Mouse (Mus musculus): Measurements from ENCODE around the gene Noct.
"Not testable (repeated sequence)": the region's sequence is repeated elsewhere in the genome, so short reads cannot be mapped to it uniquely, and the experiment has no call there.

Noct gene

DNA sequence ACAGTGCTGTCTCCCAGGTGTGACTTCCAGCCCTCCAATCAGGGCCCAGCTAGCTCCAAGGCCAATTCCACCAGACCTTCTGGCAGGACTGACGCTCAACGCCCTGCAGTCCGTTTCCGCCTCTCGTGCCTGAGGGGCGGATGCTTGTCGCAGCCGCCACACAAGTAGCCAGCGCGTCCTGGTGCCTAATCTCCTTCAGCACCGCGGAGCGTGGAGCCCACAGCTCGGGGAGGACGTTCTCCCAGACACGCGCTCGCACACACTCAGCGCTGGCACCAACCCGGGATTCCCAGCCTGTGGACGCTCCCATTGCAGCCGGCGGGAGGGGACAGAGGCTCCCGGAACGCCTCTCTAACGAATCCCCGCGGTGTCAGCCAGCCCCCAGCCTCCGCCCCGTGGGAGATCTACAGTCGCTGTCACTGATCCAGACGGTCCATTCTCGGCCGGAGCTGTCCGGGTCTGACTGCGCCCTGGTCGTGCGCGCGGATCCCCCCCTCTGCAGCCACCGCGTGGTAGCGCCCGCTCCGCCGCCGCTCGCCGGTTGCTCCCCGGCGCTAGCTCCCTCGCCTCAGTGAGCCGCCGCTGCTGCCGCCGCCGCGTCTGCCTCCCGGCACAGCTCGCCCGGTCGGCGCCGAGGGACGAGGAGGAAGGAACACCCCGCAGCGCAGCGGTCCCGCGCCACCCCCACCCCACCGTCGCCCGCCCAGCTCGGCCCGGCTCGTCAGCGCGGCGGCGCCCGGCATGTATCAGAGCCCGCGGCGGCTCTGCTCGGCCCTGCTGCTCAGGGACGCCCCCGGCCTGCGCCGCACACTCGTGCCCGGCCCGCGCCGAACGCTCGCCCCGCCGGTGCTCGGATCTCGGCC is at the start of gene Noct:
Gene Noct (plus strand): TSS at position 85 of the 863 bp plus-strand sequence.
- DNase-seq: peak; percentile 87

DNA sequence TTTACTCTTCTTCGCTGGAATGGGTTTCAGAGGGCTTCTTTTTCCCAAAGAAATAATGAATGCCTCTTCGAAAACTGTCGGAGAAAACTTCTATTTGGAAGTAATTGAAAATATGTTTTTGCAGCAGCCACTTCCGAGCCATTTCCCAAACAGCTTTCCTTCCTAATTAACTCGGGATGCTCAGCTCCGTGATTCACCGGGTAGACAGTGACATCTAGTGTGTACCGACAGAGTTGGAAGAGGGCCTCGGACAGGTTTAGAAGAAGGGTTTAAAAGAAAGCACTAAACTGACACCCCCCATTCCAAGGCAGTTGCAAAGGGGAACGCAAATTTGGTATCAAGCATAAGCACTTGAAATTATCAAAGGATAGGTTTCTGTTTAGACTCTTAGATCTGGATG is 46.1 kb upstream of the Noct start:
- DNase-seq: no peak

DNA sequence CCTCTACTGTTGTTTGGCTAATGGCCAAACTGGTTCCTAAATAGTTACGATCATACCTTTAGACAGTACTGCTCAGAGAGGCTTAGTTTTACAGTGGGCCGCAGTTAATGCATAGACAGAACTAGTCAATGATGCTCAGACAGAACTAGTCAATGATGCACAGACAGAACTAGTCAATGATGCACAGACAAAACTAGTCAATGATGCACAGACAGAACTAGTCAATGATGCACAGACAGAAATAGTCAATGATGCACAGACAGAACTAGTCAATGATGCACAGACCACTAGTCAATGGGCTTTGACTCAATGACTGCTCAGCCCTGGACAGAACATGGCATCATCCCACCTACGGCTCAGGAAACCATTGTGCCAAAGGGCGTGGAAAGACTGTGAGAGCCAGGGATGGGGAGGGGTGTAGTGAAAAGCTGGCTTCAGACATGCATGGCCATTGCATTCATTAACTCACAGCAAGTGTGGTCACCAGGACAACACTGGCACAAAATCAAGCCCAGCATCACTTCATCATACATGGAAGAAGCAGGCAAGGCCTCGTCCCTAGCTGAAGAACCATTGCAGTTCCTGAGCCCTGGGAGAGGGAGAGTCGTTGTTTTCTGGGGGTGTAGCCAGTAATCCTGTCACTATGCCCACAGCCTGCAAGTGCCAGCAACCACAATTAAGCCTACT is 44.6 kb upstream of the Noct start:
- DNase-seq: no peak

DNA sequence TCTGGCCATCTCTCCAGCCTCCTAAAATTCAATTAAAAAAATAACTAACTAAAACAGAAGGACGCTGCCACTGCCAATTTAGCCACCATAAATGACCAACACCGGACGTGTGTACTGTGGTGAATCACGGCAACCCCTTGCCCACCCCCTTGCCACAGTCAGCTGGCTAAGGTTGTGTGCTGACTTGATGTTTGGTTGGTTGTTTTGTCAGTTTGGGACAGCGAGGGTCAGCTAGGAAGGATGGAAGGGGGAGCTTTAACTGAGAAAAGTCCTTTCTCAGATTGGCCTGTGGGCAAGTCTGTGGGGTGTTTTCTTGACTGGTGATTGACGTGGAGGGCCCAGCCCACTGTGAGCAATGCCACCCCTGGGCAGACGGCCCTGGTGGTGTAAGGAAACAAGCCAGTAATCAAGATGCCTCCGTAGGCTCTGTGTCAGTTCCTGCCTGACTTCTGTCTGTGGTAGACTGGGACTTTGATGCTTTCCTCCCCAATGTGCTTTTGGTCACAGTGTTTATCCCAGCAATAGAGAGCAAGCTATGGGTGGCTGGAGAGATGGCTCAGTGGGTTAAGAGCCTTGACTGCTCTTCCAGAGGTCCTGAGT is 43.8 kb upstream of the Noct start:
- no peak for DNase-seq

DNA sequence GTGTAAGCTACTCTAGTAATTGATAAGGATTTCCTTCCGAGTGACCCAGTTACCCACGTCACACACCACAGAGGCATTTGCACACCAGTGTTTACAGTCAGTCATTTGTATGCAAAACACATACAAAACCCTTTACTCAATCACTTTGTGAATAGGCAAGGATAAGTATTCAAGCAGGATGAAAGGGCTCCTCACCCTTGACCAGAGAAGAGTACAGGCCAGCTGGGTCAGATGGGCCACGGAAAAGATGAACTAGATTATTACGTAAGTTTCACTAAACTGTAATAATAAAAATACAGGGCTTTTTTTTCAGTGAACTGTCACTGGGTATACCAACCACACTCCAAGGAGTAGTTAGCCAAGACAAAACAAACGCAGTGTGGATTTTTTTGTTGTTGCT is 41.8 kb upstream of the Noct start:
- no peak for DNase-seq

DNA sequence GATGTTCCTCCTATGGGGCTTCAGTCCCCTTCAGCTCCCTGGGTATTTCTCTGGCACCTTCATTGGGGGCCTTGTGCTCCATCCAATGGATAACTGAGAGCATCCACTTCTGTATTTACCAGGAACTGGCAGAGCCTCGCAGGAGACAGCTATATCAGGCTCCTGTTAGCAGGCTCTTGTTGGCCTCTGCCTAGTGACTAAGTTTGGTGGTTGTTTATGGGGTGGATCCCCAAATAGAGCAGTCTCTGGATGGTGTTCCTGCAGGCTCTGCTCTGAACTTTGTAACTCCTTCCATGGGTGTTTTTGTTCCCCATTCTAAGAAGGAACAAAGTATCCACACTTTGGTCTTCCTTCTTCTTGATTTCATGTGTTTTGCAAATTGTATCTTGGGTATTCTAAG is 40.7 kb upstream of the Noct start:
- not testable (repeated sequence) for DNase-seq

DNA sequence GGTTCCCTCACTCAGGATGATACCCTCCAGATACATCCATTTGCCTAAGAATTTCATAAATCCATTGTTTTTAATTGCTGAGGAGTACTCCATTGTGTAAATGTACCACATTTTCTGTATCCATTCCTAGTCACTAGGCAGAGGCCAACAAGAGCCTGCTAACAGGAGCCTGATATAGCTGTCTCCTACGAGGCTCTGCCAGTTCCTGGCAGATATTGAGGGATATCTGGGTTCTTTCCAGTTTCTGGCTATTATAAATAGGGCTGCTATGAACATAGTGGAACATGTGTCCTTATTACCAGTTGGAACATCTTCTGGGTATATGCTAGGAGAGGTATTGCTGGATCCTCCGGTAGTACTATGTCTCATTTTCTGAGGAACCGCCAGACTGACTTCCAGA is 40.3 kb upstream of the Noct start:
- DNase-seq: not testable (repeated sequence)

DNA sequence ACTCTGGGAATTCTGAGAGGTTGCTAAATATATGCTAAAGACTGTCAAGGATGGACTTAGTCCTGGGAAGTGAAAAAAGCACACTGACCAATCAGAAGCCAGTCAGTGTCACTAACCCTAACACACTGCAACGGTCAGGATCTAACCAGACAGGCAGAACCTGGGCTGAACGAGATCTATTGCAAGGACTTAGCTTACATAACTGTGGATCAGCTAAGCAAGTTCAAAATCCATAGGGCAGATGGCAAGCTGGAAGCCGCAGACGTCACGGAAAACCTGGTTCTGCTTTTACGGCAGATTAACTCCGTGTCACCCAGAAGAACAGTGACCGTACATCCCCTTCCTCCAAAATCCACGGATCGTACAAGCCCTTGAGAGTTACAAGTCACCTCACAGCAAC is 39.5 kb upstream of the Noct start:
- no peak for DNase-seq

DNA sequence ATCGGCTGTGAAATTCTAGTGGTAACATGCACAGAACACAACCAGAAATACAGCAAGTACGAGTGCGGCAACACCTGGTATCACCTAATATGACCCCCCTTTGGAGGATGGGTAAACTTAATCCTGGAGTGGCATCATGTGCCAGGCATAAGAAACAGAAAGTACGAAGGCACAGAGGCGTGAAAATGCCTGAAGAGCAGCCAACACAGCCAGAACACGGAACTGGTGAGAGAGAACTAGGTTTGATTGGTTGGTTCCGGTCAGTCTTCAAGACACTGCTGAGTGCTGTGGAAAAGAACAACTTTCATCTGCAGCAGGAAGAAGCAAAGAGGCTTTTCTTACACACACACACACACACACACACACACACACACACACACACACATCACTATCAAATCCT is 38.8 kb upstream of the Noct start:
- no peak for DNase-seq

DNA sequence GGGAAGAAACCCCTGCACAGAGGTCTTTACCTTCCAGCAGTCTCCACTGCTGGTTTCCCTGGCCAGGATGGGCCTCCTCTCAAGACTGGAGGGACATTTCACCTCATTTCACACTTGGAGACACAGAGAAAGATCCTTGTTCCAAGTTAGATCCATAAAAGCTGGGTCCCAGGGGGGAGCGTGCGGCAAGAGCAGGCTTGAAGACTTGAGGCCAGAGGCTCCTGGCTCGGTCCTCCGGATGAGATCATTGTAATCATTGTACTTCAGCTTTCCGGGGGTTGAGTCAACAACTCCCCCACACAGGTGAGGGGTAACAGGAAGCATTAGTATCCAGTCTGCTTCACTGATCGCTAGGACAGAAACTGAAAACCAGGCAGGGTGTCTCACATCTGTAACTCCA is 30.2 kb upstream of the Noct start:
- no peak for DNase-seq

DNA sequence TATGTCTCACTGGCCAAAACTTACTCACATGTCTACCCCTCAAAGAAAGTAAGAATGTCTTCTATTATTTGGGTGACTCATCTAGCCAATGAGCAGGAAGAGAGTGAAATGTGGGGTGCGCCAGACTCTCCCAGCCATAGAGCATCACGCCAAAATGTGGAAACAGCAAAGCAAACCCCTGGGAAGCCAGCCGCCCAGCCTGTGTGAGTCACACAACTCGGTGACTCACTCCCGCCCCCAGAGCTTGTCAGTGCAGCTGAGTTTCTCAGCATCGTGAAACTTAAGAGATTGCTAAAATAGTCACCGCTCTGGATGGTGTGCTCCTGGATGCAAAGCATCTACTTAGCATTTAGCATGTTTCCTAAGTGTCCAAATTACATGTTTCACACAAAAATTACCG is 28.9 kb upstream of the Noct start:
- DNase-seq: no peak

DNA sequence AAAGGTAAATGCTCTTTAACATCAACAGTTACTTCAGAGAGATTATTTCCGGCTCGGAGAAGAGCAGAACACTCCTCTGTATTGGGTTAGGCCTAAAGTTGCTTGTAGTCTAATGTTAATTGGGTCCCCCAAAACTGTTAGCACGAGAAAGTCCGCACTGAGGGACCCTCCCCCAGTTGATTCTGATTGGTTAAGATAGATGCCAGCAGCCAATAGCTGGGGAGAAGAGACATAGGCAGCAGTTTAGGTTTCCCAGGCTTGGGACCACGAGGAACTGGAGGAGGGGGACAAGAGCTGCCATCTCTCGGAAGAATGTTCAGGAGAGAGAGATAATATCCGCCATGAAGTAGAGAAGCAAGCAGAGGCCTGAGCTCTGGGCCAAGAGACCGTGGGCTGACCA is 28.5 kb upstream of the Noct start:
- peak; percentile 9 for DNase-seq

DNA sequence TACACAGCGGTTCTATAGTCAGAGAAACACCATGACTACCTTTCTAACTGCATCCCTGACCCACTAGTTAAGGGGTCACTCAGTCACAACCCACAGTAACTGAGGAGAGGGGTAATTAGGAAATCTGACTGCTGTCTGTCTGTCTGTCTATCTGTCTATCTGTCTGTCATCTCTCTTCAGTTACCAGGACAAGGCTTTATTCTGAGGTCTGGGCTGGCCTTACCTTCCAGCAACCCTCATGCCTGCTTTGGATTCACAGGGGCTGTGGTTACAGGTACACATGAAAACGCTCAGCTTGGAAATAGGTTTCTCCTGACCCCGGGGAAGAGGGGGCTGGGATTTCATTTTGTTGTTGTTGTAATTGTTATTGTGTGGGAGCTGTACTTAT is 27.5 kb upstream of the Noct start:
- DNase-seq: no peak

DNA sequence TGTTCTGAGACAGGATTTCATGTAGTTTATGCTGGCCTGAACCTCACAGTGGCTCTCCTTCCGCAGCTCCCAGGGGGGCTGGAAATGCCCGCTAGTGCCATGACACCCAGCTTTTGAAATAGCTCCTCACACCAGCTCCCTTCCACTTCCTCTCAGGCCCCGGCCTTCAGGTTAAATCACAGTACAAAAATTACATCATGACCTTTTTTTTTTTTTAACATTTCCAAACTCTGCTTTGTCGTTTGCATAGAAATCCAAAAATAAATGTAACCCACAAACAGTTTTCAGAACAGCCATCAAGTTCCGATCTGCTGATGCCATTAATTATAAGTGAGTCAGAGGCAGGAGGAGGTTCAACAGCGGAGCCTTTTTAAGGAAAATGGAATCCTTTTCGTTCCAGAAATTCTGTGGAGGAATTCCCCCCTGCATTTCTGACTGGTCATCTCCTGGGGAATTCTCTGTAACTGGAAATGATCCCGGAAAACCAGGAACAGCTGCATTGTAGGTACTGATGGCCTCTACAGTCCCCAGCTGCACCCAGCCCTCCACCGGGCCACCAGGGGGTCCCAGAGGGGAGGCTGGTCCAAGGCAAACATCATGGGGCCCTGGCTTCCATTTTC is 27.0 kb upstream of the Noct start:
- DNase-seq: no peak

DNA sequence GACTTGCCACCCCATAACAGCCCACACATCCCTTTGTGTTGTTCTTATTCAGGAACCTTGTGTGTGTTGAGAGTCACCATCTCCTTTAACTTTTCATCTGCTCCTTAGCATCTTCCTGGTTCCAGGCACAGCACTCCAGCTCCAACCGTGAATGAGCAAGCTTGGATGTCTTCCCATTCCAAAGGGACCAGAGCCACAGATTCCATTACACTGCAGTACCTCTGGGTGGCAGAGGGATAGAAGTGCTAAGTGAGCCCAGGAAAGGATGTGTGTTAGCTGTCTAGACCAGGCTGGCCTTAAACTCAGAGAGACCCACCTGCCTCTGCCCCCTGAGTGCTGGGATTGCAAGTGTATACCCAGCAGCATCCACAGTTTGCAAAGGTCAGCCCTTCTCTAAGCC is 26.0 kb upstream of the Noct start:
- no peak for DNase-seq

DNA sequence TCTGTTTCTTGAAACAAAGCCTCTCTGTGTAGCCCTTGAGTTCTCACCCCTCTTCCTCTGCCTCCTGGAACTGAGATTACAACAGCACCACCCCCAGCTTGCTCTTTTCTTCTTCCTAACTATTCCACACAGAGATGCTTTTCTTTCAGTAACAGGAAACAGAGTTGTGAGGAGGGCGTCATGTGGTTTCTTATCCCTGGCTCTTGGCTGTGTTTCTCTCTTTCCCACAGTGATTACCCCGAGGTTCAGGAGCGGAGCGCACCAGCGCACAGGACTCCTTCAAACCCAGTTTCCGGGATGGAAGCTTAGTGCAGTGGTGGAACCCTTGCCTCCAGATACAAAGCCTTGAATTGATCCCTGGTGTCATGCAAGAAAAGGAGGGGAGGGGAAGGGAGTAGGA is 25.1 kb upstream of the Noct start:
- DNase-seq: no peak

DNA sequence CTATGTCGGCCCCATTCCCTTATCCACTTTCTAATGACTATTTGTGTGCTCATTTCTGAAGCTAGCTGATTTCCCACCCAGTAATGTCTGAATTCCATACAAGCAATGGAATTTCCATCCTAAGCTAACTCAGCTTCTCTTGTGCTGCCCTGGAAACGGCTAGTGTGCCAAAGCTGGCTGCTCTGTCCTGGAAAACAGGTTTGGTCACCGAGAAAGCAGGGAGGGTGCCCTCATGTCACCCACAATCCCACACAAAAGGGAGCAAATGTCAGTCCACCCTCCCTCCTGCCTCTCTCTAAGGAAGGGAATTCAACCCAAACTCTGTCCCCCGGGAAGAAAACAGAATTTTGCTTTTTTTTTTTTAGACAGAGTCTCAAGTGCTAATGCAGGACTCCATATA is 23.9 kb upstream of the Noct start:
- DNase-seq: no peak

DNA sequence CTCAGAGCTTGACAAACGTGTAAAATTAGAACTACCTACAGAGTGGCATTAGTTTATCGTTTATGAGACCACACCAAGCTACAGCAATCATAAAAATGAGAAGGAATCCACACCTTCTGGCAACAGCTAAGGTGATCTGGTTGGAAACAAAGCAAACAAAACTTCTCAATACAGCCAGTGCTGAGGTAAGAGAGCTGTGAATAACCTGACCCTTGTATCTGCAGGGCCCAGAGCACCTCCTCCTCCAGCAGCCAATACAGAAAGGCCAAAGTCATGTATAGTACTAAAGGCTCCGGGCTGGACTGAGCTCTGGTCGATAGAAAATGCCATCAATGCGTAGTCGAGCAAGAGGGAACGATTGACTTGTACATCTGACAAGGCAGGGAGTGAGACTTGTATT is 23.4 kb upstream of the Noct start:
- DNase-seq: no peak

DNA sequence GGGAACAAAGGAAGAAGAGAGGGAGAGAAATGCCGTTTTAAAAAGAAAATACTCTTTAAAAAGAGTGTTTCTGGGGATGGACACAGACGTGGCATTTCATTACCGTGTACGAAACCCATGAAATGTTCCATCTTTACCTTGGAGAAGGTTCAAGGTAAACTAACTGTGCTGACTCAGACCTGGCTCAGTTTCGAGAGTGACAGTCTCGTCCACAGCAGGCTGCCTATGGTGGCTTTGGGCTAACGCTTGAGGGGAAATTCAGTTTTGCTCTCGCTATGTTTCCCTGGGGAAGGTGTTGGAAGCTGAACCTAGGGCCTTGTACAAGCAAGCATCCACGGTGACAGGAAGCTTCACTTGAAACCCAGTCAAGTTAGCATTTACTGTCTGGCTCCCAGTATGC is 22.3 kb upstream of the Noct start:
- DNase-seq: no peak

DNA sequence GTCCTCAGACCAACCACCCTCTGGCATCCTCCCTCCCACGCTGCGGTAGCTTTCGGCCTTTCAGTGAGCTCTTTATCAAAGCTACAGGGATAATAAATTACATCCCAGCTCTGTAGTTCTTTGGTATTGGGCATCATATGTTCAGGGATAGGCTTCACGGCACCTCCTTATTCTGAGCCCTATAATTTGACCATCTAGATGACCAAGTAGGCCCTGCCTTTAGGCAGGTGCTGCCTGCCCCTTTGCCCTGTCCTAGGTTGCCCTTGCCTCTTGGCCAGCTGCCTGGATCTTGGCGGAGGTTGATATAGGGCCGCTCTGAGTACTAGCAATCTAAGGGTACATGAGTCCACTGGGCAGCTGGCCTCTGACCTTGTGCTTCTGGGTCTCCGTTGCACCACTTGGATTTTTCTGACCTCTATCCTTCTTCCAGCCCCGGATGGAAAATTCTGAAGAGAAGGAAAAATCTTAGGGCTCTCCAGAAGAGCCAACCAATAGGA is 21.7 kb upstream of the Noct start:
- DNase-seq: no peak

DNA sequence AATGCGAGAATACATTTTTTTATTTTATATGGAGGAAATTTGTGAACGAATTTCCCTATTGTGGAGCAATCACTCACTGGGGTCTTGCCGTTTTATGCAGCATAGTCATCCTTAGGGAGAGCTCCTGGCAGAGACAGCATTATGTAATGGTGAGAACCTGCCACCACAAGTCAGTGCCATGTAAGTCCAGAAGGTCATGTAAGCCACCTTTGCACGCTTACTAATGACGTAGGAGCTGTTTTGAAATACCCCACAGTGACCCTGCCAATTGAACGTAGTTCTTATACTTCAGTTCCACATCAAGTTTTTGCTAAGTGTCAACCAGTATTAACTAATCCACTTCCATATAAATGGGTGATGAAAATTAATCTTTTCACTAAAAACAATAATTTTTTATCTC is 20.3 kb upstream of the Noct start:
- no peak for DNase-seq

DNA sequence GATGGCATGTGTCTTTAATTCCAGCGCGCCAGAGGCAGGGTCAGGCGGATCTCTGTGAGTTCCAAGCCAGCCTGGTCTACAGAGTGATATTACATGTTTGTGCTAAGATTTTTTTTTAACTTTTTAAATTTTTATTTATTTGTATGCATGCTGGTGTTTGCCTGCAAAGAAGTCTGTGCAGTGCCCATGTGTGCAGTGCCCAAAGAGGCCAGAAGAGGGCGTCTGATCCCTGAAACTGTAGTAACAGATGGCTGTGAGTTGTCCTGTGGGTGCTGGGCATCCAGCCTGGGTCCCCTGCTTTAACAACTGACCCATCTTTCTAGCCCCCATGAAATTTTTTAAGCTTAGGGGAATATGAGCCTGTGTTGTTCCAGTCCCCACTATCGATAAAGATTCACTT is 19.8 kb upstream of the Noct start:
- no peak for DNase-seq

DNA sequence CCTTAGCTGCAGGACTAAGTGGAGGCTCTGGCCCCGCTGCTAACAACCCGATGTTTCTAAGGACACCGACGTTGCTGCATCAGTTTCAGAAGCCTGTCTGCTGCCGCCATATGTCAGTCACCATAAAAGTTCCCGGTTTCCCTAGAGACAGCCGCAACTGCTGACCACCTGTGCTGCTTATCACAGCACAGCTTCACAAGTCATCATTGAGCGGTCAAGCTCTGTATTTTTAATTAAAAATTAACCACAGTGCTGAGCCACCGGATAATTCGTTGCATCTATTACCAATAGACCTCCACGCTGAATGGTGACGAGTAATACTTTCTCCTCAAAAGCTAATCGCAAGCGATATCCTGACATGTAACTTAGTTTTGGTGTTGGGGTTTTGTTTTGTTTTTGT is 19.4 kb upstream of the Noct start:
- no peak for DNase-seq

DNA sequence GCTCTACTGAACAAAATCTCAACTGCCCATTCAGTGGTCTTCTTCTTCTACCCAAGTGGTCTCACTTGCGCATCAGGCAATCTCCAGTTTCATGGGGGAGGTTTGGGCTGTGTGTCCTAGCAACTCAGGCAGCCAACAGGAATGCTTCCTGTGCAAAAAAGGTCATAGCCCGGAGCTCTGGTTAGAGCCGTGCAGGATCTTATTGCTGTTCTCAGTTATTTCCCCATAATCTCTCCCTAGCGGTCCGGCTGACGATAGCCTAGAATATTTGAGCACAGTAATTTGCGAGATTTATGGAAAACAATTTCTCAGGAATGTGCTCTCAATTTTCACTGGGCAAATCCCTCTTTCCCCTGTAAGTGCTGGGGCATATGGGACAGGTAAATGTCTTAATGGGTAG is 17.7 kb upstream of the Noct start:
- no peak for DNase-seq
